Mouse (Mus musculus): ENCODE results near the gene Opn4. TPM values are rescaled to one million over a fixed set of nuclear protein-coding genes. Genes with fewer than 3 reads are reported as not detected.

The Opn4 gene
- polyA plus RNA-seq, 1 experiment from 2014 or later, result 0.28 TPM

DNA sequence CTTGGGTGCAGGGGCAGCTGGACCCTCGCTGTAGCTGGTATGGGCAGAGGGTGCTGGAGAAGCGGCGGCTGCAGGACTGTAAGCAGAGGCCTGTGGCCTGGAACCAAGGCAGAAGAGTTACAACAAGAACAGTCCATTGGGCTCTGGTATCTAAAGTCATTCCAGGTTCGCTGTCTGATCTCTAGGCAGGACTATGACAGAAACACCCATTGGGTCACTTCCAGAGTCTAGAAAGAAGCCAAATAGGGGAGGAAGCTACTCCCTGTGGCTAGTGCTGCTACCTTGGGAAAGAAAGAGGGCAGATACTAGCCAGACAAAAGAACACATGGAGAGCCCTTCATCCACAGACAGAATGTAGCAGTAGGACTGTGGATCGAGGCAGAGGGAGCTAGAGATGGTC lies 47.7 kb downstream of the Opn4 start:
- no peak overlapping the region for H3K27ac ChIP-seq
- peaks cover 10% of the 10 kb centered on the region for H3K4me1 ChIP-seq
- peaks cover 10% of the 10 kb centered on the region; the same call in 1 of the 2 replicates for H3K27me3 ChIP-seq
- H3K36me3 ChIP-seq (replicated peaks), result no peaks in the 10 kb centered on the region
- no peaks in the 10 kb centered on the region for H3K9me3 ChIP-seq
- no peak overlapping the region for H3K9ac ChIP-seq
- WGBS, result 87% methylated on average over 5 of the region's 5 CpGs
- H3K4me2 ChIP-seq, result no peak overlapping the region
- no peak for ATAC-seq (ENCODE audit: low FRiP score)
- no peak overlapping the region for H3K4me3 ChIP-seq (replicated peaks)

DNA sequence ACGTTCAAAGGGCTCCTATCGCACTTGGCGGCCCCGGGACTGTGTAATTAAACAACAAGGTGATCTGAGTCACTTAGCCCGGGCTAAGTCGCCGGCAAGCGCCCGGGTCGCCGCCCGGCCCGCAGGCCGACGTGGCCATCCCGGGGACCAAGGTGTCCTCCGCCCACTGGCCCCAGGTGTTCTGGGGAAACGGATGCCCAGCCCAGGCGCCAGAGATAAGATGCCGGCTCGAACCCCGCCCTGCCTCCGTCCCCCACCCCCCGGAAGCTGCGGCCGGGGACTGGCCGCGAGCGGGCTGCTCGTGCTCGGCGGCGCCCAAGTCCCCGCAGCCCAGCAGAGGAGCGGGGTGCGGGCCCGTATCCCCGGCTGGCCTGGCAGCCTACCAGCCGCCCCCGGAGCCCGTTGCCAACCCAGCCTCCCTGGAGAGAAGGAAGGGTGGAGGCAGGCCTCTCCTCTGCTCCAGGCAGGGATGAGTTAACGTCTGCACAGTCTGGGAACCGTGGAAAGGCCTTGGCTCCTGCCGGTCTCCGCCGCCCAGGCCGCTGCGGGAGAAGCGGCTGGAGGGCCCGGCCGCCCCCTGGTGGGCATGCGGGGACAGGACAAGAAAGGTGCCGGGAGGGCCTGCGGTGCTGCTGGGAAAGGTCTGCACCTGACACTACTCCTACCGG lies 50.8 kb downstream of the Opn4 start:
- peak overlapping the region; percentile 73 for H3K4me3 ChIP-seq (replicated peaks)
- no peaks in the 10 kb centered on the region for H3K9me3 ChIP-seq
- under 1% methylated on average over 55 of the region's 55 CpGs for WGBS
- H3K9ac ChIP-seq, result peak overlapping the region; percentile 82
- no peaks in the 10 kb centered on the region for H3K36me3 ChIP-seq (replicated peaks)
- H3K4me1 ChIP-seq, result peaks cover 10% of the 10 kb centered on the region
- H3K27ac ChIP-seq, result peak overlapping the region; percentile 82
- H3K4me2 ChIP-seq, result peak overlapping the region; percentile 63
- H3K27me3 ChIP-seq, result peaks cover 22% of the 10 kb centered on the region; the same call in 1 of the 2 replicates
- ATAC-seq (ENCODE audit: low FRiP score), result peak; percentile 95

DNA sequence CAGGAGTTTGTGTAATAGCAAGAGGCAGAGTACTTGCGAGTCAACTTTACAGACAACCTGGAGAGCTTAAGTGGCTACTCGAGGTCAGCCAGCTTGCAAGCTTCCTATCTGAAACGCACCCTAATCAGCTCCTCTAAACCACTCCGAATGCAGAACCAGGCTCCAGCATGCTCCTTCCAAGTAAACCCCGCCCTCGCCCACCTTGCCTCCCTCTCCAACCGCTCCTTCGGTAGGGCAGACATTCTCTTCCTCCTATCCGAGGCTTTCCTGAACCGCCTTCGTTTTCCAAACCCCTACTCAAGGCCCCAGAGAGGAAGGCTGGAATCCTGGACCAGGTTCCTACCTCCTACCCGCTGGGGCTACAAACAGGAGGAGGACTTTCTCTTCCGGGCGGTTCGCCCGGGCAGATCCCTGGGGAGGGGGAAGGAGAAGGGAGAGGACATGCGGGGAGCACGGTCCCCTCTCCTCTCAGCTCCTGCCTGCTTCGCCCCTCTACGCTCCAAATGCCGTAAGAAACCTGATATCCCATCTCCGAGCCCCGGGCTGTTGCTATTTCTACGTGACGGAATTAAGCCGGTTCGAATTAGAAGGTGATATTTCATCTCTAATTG lies 51.4 kb downstream of the Opn4 start:
- ATAC-seq (ENCODE audit: low FRiP score), result peak; percentile 66
- Histone ChIP-seq H3K4me2 (peak overlapping the region; percentile 63), H3K27ac (peak overlapping the region; percentile 82; the same call in 1 of the 2 replicates), H3K36me3 (replicated peaks) (no peaks in the 10 kb centered on the region), H3K27me3 (peaks cover 23% of the 10 kb centered on the region), H3K9ac (peak overlapping the region; percentile 82), H3K9me3 (no peaks in the 10 kb centered on the region), H3K4me3 (replicated peaks) (peak overlapping the region; percentile 73), H3K4me1 (peaks cover 10% of the 10 kb centered on the region)
- WGBS, result under 1% methylated on average over 27 of the region's 27 CpGs

DNA sequence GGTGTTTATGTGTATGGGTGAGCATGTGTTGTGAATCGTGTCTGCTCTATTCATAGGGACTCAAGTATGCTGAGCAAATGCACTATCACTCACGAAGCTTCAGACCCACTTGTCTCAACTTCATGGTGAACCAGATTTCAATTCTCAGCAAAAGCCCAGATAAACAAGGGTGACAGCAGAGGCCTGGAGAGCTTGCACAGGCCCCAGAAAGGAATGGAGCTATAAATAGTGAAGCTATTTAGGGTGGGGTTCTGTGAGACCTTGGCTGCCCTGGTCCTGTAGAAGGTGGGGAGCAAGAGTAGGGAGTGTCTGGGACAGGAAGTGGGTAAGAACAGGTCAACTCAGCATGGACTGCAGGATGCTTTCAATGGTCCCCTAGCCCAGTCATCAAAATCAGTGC lies 55.4 kb downstream of the Opn4 start:
- no peak for ATAC-seq (ENCODE audit: low FRiP score)
- H3K9ac ChIP-seq, result no peak overlapping the region
- H3K4me2 ChIP-seq, result no peak overlapping the region
- H3K4me1 ChIP-seq, result peaks cover 12% of the 10 kb centered on the region
- 86% methylated on average over 2 of the region's 2 CpGs for WGBS
- H3K4me3 ChIP-seq (replicated peaks), result no peak overlapping the region
- no peak overlapping the region for H3K27ac ChIP-seq
- H3K9me3 ChIP-seq, result no peaks in the 10 kb centered on the region
- peaks cover 25% of the 10 kb centered on the region for H3K27me3 ChIP-seq
- H3K36me3 ChIP-seq (replicated peaks), result no peaks in the 10 kb centered on the region

DNA sequence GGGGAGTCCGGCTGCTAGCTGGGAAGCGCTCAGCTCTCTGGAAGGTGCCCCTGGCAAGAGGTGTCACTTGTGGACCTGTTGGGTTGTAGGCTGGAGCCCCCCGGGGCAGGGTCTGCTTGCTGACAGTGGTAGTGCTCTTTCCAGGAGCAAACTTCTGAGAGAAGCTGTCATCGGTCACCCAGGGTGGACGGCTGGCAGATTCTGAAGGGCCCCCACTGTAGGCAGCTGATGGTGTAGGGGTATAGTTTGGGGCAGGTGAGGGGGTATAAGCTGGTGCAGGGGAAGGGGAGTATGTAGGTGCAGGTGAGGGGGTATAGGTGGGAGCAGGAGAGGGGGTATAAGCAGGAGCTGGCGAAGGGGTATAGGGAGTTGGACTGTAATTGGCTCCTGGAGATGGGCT lies 55.9 kb downstream of the Opn4 start:
- peaks cover 25% of the 10 kb centered on the region for H3K27me3 ChIP-seq
- WGBS, result 81% methylated on average over 6 of the region's 6 CpGs
- no peak for ATAC-seq (ENCODE audit: low FRiP score)
- peaks cover 12% of the 10 kb centered on the region for H3K4me1 ChIP-seq
- H3K4me3 ChIP-seq (replicated peaks), result no peak overlapping the region
- H3K9me3 ChIP-seq, result no peaks in the 10 kb centered on the region
- H3K27ac ChIP-seq, result no peak overlapping the region
- no peak overlapping the region for H3K4me2 ChIP-seq
- H3K9ac ChIP-seq, result no peak overlapping the region
- no peaks in the 10 kb centered on the region for H3K36me3 ChIP-seq (replicated peaks)

DNA sequence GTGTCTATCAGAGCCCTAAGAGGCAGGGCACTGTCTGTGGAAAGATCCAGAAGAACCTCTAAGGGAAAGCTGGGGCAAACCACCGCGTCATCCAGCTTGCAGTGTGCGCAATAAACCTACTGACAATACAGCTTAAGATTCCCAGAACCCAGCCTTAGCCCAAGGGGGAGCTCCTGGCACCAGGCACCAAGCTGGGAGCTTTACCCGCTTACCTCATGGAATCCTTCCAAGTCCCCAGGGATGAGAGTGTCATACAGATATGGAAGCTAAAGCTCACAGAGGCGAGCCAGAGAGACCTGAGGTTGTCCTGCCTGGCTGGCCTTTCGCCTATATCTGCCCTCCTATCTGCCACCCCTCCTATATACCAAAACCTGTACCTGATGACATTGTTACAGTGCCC lies 56.3 kb downstream of the Opn4 start:
- Histone ChIP-seq H3K27me3 (peaks cover 25% of the 10 kb centered on the region), H3K36me3 (replicated peaks) (no peaks in the 10 kb centered on the region), H3K4me2 (no peak overlapping the region), H3K4me3 (replicated peaks) (no peak overlapping the region), H3K4me1 (peaks cover 11% of the 10 kb centered on the region), H3K9me3 (no peaks in the 10 kb centered on the region), H3K27ac (no peak overlapping the region), H3K9ac (no peak overlapping the region)
- 73% methylated on average over 6 of the region's 6 CpGs for WGBS
- no peak for ATAC-seq (ENCODE audit: low FRiP score)

DNA sequence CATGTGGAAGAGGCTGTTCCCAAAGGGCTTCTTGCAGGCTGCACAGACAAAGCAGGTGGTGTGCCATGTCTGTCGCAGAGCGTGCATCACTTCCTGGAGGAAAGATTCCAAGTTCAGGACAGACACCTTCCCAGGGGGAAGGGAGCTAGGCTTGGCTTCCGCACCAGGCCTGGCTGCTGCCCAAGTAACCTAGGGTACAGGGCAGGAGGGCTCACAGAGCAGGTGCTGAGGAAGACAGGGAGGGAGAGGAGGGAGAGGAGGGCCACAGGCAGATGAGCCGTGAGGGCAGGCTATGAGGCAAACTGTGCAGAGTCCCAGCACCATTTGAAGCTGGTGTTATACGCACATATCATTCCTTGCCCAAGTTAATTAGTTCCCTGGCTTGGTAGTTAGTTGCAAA lies 58.0 kb downstream of the Opn4 start:
- Histone ChIP-seq H3K27me3 (peaks cover 20% of the 10 kb centered on the region), H3K4me2 (no peak overlapping the region), H3K4me3 (replicated peaks) (no peak overlapping the region), H3K4me1 (0 out of 2 replicates have a peak, but pooled peaks cover 2% of the 10 kb centered on the region), H3K27ac (no peak overlapping the region), H3K36me3 (replicated peaks) (no peaks in the 10 kb centered on the region), H3K9ac (no peak overlapping the region), H3K9me3 (no peaks in the 10 kb centered on the region)
- ATAC-seq (ENCODE audit: low FRiP score), result no peak
- WGBS, result 89% methylated on average over 5 of the region's 5 CpGs

DNA sequence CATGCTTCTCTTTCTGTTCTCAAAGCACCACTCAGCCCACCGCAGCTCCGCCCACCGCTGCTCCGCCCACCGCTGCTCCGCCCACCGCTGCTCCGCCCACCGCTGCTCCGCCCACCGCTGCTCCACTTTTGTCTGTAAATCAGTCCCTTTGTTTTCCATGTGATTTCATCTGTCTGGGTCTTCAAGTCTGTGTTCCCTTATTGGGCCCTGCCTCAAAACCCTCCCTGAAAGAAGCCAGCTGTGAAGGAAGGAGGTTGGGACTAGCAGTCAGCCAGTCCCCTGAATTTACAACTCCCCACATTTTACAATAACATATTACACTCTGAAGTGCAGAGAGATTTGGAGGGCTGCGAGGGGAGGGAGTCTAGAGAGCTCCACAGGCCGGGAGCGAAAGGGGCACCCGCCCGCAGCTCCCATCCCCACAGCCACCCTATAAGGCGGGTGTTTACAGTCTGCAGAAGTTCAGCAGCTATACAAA lies 59.2 kb downstream of the Opn4 start:
- Histone ChIP-seq H3K9ac (no peak overlapping the region), H3K36me3 (replicated peaks) (no peaks in the 10 kb centered on the region), H3K9me3 (no peaks in the 10 kb centered on the region), H3K27me3 (peaks cover 16% of the 10 kb centered on the region), H3K4me3 (replicated peaks) (no peak overlapping the region), H3K4me2 (peak overlapping the region; percentile 26; the same call in 1 of the 2 replicates), H3K4me1 (0 out of 2 replicates have a peak, but pooled peaks cover 2% of the 10 kb centered on the region), H3K27ac (no peak overlapping the region)
- WGBS, result 8% methylated on average over 15 of the region's 17 CpGs
- ATAC-seq (ENCODE audit: low FRiP score), result 0 out of 2 replicates have a peak, but pooled peaks have one; percentile 33

Other genes with a start within 250 kb of the Opn4 start
- gene Fam25c, start 244.7 kb downstream of the Opn4 start, polyA plus RNA-seq (2016; fragmentation: Nextera tagmentation; extraction: Ambion mirVana), result not detected in 2 replicates
- 4.3 and 7.5 TPM in 2 replicates for gene Sncg, start 225.4 kb downstream of the Opn4 start, polyA plus RNA-seq (2016; fragmentation: Nextera tagmentation; extraction: Ambion mirVana)
- 5.5 and 6.1 TPM in 2 replicates for gene Mmrn2, start 224.7 kb downstream of the Opn4 start, polyA plus RNA-seq (2016; fragmentation: Nextera tagmentation; extraction: Ambion mirVana)
- 47.5 and 49.5 TPM in 2 replicates for gene Bmpr1a, start 96.8 kb downstream of the Opn4 start, polyA plus RNA-seq (2016; fragmentation: Nextera tagmentation; extraction: Ambion mirVana)
- not detected in 2 replicates for gene 9230112D13Rik, start 77.3 kb downstream of the Opn4 start, polyA plus RNA-seq (2016; fragmentation: Nextera tagmentation; extraction: Ambion mirVana)
- gene Ldb3, start 11.5 kb downstream of the Opn4 start, polyA plus RNA-seq (2016; fragmentation: Nextera tagmentation; extraction: Ambion mirVana), result 0.13 and 0.20 TPM in 2 replicates
- 37.6 and 38.3 TPM in 2 replicates for gene Wapl, start 73.8 kb upstream of the Opn4 start, polyA plus RNA-seq (2016; fragmentation: Nextera tagmentation; extraction: Ambion mirVana)
- 0.90 and 1.5 TPM in 2 replicates for gene Grid1, start 220.0 kb upstream of the Opn4 start, polyA plus RNA-seq (2016; fragmentation: Nextera tagmentation; extraction: Ambion mirVana)

All from forebrain, embryonic 12.5 days (tissue).